Comparison of ENCODE assay signal across 30 mouse cellular contexts in the genomic region with DNA sequence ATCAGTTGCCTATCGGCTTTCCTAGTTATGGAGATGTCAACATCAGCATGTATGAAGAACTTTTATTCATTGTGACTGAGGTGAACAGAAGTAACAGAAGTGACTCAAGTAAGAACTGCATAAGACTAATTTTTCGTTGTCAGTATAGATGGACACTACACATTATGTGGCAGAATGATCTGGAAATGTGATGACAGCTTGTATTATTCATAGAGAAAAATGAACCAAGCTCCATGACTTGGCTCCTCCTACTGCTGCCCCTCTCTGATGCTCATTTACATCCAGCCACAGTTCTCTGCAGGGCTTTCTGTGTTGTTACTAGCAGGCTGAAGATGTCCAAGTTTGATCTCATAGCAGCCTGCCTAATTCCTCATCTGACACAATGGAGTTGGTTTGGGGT.
"Had no signal": no experiment of that assay in that cellular context is flagged by ENCODE, and none has a peak within 500 bp of the region (broad histone marks: within the 10 kb centered on the region; RNA-seq: fewer than 3 reads in every experiment).

No protein-coding gene starts in this region.

- H3K27me3 ChIP-seq: limb, embryonic 12.5 days; limb, embryonic 13.5 days; limb, embryonic 15.5 days; liver, embryonic 12.5 days; liver, embryonic 13.5 days; liver, embryonic 15.5 days; lung, embryonic 15.5 days; megakaryocyte, embryonic 14.5 days; midbrain, embryonic 12.5 days; midbrain, embryonic 13.5 days; midbrain, embryonic 15.5 days had no signal

- H3K9ac ChIP-seq: limb, embryonic 12.5 days; limb, embryonic 13.5 days; limb, embryonic 15.5 days; liver, embryonic 12.5 days; liver, embryonic 13.5 days; liver, embryonic 14.5 days; liver, embryonic 15.5 days; liver, postnatal 0 days; lung, embryonic 14.5 days; lung, embryonic 15.5 days; midbrain, embryonic 12.5 days; midbrain, embryonic 13.5 days; midbrain, embryonic 15.5 days had no signal

- H3K4me2 ChIP-seq: limb, embryonic 12.5 days; limb, embryonic 13.5 days; limb, embryonic 15.5 days; liver, embryonic 11.5 days; liver, embryonic 12.5 days; liver, embryonic 13.5 days; liver, embryonic 15.5 days; lung, embryonic 14.5 days; lung, embryonic 15.5 days; midbrain, embryonic 12.5 days; midbrain, embryonic 13.5 days; midbrain, embryonic 15.5 days had no signal

- H3K27ac ChIP-seq: left cerebral cortex, adult 2 months; limb, embryonic 10.5 days; limb, embryonic 12.5 days; limb, embryonic 13.5 days; limb, embryonic 15.5 days; liver, embryonic 12.5 days; liver, embryonic 13.5 days; liver, embryonic 14.5 days; liver, embryonic 15.5 days; lung, embryonic 15.5 days; macrophage; midbrain, embryonic 10.5 days; midbrain, embryonic 12.5 days; midbrain, embryonic 13.5 days; midbrain, embryonic 15.5 days had no signal

- H3K9me3 ChIP-seq: limb, embryonic 10.5 days; limb, embryonic 12.5 days; limb, embryonic 13.5 days; limb, embryonic 15.5 days; liver, embryonic 12.5 days; liver, embryonic 13.5 days; liver, embryonic 15.5 days; lung, embryonic 15.5 days; megakaryocyte, embryonic 14.5 days; midbrain, embryonic 10.5 days; midbrain, embryonic 12.5 days; midbrain, embryonic 13.5 days; midbrain, embryonic 15.5 days had no signal

- H3K4me1 ChIP-seq: limb, embryonic 10.5 days; limb, embryonic 12.5 days; limb, embryonic 13.5 days; limb, embryonic 15.5 days; liver, embryonic 12.5 days; liver, embryonic 13.5 days; liver, embryonic 15.5 days; lung, embryonic 15.5 days; midbrain, embryonic 10.5 days; midbrain, embryonic 15.5 days had no signal

- H3K4me3 ChIP-seq: left cerebral cortex, adult 2 months; limb, embryonic 10.5 days; limb, embryonic 12.5 days; limb, embryonic 13.5 days; limb, embryonic 15.5 days; liver, embryonic 12.5 days; liver, embryonic 13.5 days; liver, embryonic 15.5 days; lung, embryonic 15.5 days; megakaryocyte, embryonic 14.5 days; midbrain, embryonic 10.5 days; midbrain, embryonic 12.5 days; midbrain, embryonic 13.5 days; midbrain, embryonic 15.5 days; myocyte had no signal

- DNase-seq: left cerebral cortex, postnatal 4 days; liver; liver, embryonic 13.5 days; liver, postnatal 0 days; lung, adult 18-20 months; lung, adult 2 months; lung, embryonic 14.5 days; lung, postnatal 10 days; lung, postnatal 14 days; lung, postnatal 36 days; lung, postnatal 4 days; midbrain, embryonic 14.5 days had no signal

- ATAC-seq: liver, embryonic 12.5 days; liver, postnatal 0 days; lung, postnatal 0 days; midbrain, embryonic 13.5 days; midbrain, embryonic 15.5 days had no signal

- H3K36me3 ChIP-seq: liver, embryonic 12.5 days; liver, embryonic 13.5 days; liver, embryonic 15.5 days; lung, embryonic 15.5 days; midbrain, embryonic 12.5 days; midbrain, embryonic 15.5 days had no signal
